Mouse (Mus musculus) embryonic stem cell, embryonic (primary cell): ENCODE measurements around the gene Gabbr2.

ENCODE experiments used
- CTCF ChIA-PET, 4 experiments: fragments of 300-600 bp in 2 of 4; fragments of 350-600 bp in 2 of 4; sonication (Branson Sonifier 250); formaldehyde crosslinking; loops; one replicate each; lab custom pipeline; 2022; ENCODE audit warnings: inconsistent platforms in 2 of 4; lab: Charles Lee
- POLR2A ChIA-PET, 4 experiments: fragments of 300-600 bp in 2 of 4; fragments of 350-600 bp in 2 of 4; sonication (Branson Sonifier 250); formaldehyde crosslinking; loops; one replicate each; lab custom pipeline; 2022; ENCODE audit warnings: antibody characterized with exemption in 4 of 4, inconsistent platforms in 1 of 4; lab: Charles Lee

The Gabbr2 gene

GRCm38 (mm10) chr4:46814236-46814635 lies 177.4 kb downstream of the Gabbr2 start:
- CTCF ChIA-PET, result no interaction called here
- POLR2A ChIA-PET, result interaction anchor here in 3 of 4 experiments (0.6 to 0.7 kb wide), 3 partner anchors 65 to 1067 kb away, joined by 3 read pairs; no protein-coding TSS in a partner anchor

- ChIA-PET CTCF (interaction anchor here in 3 of 4 experiments (0.6 to 1.1 kb wide), 4 partner anchors 14 to 239 kb away, joined by 3 read pairs; no protein-coding TSS in a partner anchor), POLR2A (no interaction called here)
These were observed 180.5 kb downstream of the Gabbr2 start for GRCm38 (mm10) chr4:46811165-46811564.

- ChIA-PET CTCF (no interaction called here), POLR2A (no interaction called here)
These were observed 184.8 kb downstream of the Gabbr2 start for GRCm38 (mm10) chr4:46806876-46807275.

DNA sequence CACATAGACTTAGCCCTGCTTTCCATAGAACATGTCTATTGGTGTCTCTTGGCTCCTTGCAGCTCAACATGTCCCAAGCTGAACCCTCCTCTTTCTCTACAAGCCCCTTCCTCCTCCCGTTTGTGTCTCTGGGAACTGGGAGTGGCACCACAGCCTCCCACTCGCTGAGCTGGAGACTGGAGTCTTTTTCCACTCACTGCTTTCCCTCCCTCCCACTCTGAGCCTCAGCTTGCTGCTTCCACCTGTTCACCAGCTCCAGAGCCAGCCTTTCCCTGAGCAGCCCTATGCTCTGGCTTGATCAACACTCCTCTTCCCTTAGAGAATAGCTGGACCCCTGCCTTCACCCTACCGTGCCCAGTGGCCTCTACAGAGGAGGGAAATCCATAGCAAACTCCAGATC lies 185.8 kb downstream of the Gabbr2 start:
- CTCF ChIA-PET, result no interaction called here

DNA sequence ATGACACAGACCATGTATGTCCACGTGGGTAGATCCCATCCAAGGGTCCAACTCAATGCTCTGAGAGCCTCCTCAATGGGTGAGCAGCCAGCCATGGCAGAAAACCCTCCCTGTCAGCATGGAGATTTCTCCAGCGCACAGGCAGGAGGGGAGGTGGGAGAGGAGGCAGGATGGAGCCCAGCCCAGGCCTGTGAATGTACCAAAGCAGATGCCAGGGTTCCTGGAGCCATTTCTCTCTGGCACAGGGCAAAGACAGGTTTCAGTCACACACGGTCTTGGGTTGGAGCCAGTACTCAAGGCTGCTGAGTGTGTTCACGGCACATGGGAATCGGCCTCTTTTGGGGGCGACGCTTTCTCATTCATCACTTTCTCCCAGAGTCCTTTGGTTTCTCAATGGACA lies 189.3 kb downstream of the Gabbr2 start:
- CTCF ChIA-PET, result no interaction called here
- POLR2A ChIA-PET, result interaction anchor here in 1 of 4 experiments (1.3 kb wide), 1 partner anchor 23 kb away, joined by 3 read pairs; no protein-coding TSS in a partner anchor

More for the DNA sequence above, 185.8 kb downstream of the Gabbr2 start:
- POLR2A ChIA-PET, result no interaction called here

GRCm38 (mm10) chr4:46799904-46800303 lies 191.8 kb downstream of the Gabbr2 start:
- ChIA-PET CTCF (interaction anchor here in 1 of 4 experiments (0.5 kb wide), 1 partner anchor 1044 kb away, joined by 3 read pairs; no protein-coding TSS in a partner anchor), POLR2A (no interaction called here)

- ChIA-PET POLR2A (no interaction called here), CTCF (interaction anchor here in 2 of 4 experiments (0.9 to 1.3 kb wide), 3 partner anchors 22 to 179 kb away, joined by 3 read pairs; no protein-coding TSS in a partner anchor)
These were observed 196.0 kb downstream of the Gabbr2 start for GRCm38 (mm10) chr4:46795707-46796106.

DNA sequence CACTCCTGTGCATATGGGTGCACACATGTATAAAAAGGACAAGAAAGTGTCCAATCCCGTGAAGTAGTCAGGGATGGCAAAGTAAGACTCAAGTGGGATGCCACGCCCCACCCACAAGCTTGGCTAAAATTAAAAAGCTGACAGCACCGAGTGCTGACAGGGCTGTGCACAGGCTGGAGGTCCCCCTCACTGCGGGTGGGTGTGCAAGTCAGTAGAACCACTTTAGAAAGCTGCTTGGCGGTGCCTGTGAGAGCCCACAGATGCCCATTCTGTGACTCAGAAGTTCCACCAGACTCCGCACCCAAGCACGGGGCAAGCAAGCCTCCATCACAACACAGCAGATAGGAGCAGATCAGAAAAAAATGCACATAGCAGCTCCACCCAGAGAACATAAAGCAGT lies 197.1 kb downstream of the Gabbr2 start:
- CTCF ChIA-PET, result interaction anchor here in 2 of 4 experiments (0.6 to 1.3 kb wide), 2 partner anchors 21 to 150 kb away, joined by 3 to 5 read pairs; no protein-coding TSS in a partner anchor
- POLR2A ChIA-PET, result no interaction called here

GRCm38 (mm10) chr4:46792280-46793026 lies 199.2 kb downstream of the Gabbr2 start:
- POLR2A ChIA-PET, result interaction anchor here in 2 of 4 experiments (0.7 to 1.5 kb wide), 2 partner anchors 12 to 52 kb away, joined by 3 to 5 read pairs; no protein-coding TSS in a partner anchor
- CTCF ChIA-PET, result interaction anchor here in 2 of 4 experiments (0.8 to 1.9 kb wide), 2 partner anchors 11 to 19 kb away, joined by 3 to 7 read pairs; no protein-coding TSS in a partner anchor

- ChIA-PET CTCF (interaction anchor here in 2 of 4 experiments (0.7 to 1.9 kb wide), 2 partner anchors 10 to 245 kb away, joined by 3 to 7 read pairs; no protein-coding TSS in a partner anchor), POLR2A (no interaction called here)
These were observed 200.3 kb downstream of the Gabbr2 start for GRCm38 (mm10) chr4:46791268-46791951.

DNA sequence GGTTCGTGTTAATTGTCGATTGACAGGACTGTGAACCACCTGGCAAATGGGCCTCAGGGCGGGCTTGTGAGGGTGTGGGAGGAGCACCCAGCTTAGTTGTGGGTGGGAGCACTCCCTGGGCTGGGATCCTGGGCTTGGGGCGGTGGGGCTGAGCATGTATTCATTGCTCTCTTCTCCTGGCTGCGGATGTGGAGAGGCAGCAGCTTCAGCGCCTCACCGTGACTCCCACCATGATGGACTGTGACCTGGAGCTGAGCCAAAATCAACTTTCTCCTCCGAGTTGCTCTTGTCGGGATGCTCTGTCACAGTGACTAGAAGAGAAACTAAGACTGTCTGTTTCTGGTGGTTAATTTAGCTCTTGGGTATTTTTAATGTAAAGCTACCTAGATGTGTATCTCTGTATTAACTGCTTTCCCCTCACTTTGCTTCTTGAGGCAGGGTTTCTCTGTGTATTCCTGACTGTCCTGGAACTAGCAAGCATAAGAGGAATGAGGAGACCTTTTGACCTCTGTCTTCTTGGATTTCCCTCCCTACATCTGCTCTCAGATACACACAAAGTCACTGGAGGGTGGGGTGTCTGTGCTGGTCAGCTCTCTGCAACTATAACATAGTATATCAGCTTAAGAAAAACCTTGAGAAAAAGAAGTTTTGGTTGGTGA lies 200.9 kb downstream of the Gabbr2 start:
- ChIA-PET CTCF (interaction anchor here in 2 of 4 experiments (0.6 to 1.9 kb wide), 3 partner anchors 10 to 632 kb away, joined by 3 to 7 read pairs (median 7); no protein-coding TSS in a partner anchor), POLR2A (no interaction called here)

- ChIA-PET POLR2A (no interaction called here), CTCF (interaction anchor here in 1 of 4 experiments (1.8 kb wide), 1 partner anchor 49 kb away, joined by 6 read pairs; no protein-coding TSS in a partner anchor)
These were observed 207.1 kb downstream of the Gabbr2 start for GRCm38 (mm10) chr4:46784430-46785049.

DNA sequence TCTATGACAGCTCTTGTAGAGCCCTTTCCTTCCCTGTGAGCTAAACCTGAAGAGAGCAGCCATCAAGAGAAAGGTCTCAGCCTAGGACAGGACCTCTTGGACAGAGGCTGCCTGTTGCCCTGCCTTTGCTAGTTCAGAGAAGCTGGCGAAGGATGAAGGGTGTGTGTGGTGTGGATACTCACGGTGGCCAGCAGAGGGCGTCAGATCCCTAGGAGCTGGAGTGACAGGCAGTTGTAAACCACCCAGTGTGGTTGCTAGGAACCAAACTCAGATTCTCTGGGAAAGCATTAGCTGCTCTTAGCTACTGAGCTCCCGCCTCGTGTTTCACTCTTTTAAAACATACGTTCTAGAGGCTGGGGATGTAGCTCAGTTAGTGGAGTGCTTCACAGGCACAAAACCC lies 210.6 kb downstream of the Gabbr2 start:
- CTCF ChIA-PET, result interaction anchor here (0.5 to 1.8 kb wide), 40 partner anchors 8 to 1278 kb away, joined by 3 to 14 read pairs (median 3); no protein-coding TSS in a partner anchor
- POLR2A ChIA-PET, result no interaction called here

- ChIA-PET POLR2A (no interaction called here), CTCF (interaction anchor here in 1 of 4 experiments (1.0 kb wide), 1 partner anchor 261 kb away, joined by 3 read pairs; no protein-coding TSS in a partner anchor)
These were observed 215.7 kb downstream of the Gabbr2 start for GRCm38 (mm10) chr4:46775959-46776358.

DNA sequence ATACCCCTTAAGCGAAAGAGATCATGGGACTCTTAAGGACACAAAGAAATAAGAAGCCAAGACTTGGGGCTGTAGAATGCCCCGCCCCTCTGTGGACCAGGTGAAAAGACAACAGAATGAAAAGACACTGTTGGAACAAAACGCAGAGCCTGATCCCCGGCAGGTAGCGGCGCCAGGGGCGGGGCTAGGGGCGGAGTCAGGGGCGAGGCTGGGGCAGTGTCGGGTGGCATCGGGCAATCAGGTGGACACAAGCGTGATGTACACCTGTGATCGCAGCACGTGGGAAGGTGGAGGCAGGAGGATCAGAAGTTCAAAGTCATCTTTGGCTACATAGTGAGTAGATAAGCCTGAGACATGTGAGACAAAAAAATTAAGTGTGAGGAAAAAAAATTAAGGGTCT lies 217.0 kb downstream of the Gabbr2 start:
- POLR2A ChIA-PET, result no interaction called here
- CTCF ChIA-PET, result no interaction called here

DNA sequence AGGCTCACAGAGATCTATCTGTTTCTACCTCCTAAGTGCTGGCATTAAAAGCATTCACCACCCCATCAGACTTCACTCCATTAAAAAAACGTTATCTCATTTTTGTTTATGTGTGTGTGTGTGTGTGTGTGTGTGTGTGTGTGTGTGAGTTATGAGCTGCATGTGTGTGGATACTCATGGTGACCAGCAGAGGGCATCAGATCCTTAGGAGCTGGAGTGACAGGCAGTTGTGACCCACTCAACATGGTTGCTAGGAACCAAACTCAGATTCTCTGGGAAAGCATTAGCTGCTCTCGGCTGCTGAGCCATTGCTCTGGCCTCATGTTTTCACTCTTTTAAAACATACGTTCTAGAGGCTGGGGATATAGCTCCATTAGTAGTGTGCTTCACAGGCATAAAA lies 218.4 kb downstream of the Gabbr2 start:
- ChIA-PET CTCF (interaction anchor here (0.5 to 1.3 kb wide), 26 partner anchors 8 to 560 kb away, joined by 3 to 11 read pairs (median 3); no protein-coding TSS in a partner anchor), POLR2A (interaction anchor here in 1 of 4 experiments (0.6 kb wide), 1 partner anchor 263 kb away, joined by 4 read pairs; no protein-coding TSS in a partner anchor)

DNA sequence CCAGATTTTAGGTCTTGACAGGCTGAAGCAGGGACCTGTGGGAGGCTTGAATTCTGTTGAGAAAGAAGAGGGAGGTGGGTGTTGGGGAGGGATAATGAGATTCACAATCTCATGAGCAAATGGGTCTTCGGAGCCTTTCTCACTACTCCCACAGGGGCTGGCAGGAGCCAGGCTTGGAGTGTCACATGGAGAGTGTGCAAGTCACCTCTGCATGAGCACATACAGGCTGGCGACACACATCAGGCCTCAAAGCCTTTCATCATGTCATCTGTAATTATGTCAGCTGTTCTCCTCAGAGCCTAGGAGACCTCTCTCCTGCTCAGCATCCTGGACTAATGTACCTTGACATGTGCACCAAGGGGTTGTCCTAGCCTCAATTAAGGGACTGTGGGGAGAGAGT lies 219.1 kb downstream of the Gabbr2 start:
- POLR2A ChIA-PET, result interaction anchor here in 1 of 4 experiments (0.8 kb wide), 1 partner anchor 72 kb away, joined by 3 read pairs; no protein-coding TSS in a partner anchor

DNA sequence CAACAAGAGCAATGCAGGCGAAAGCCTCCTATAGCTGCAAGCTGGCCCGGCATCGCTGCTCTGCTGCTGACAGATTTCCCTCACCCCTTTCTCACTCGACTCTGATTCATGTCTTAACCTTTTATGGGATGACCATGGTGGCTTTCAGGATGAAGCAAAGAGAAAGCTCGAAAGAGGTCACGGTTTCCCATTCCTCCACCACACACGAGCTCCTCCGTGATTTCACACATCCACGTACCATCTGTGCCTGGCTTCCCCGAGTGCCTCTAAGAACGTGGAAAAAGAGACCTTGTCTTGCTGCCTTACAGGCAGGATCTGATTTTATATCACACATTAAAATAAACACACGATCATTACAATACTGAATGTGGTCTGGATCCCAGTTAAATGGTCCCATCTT lies 220.6 kb downstream of the Gabbr2 start:
- ChIA-PET POLR2A (no interaction called here), CTCF (interaction anchor here in 2 of 4 experiments (1.0 to 1.2 kb wide), 2 partner anchors 10 to 160 kb away, joined by 3 to 4 read pairs; no protein-coding TSS in a partner anchor)

More for the DNA sequence above, 219.1 kb downstream of the Gabbr2 start:
- CTCF ChIA-PET, result interaction anchor here (0.5 to 1.3 kb wide), 10 partner anchors 8 to 561 kb away, joined by 3 to 4 read pairs (median 3); no protein-coding TSS in a partner anchor
